Mouse (Mus musculus) urinary bladder, postnatal 4 days (tissue): ENCODE measurements around the gene Nfatc2.

Source experiments
- DNase-seq, 2 experiments: peaks; one replicate each; pipeline ENCODE4 v3.0.0; 2021 to 2022; ENCODE audit warnings: low spot score in 2 of 2

The Nfatc2 gene

GRCm38 (mm10) chr2:168579109-168579508 is 22.3 kb downstream of the Nfatc2 start:
- DNase-seq, result no peak

GRCm38 (mm10) chr2:168578132-168578531 is 23.3 kb downstream of the Nfatc2 start:
- DNase-seq, result no peak

GRCm38 (mm10) chr2:168577381-168577780 is 24.1 kb downstream of the Nfatc2 start:
- no peak for DNase-seq

- no peak for DNase-seq
These were observed 25.6 kb downstream of the Nfatc2 start for GRCm38 (mm10) chr2:168575834-168576233.

GRCm38 (mm10) chr2:168574934-168575333 is 26.5 kb downstream of the Nfatc2 start:
- no peak for DNase-seq

GRCm38 (mm10) chr2:168573866-168574265 is 27.6 kb downstream of the Nfatc2 start:
- DNase-seq, result no peak

- DNase-seq, result no peak
These were observed 30.2 kb downstream of the Nfatc2 start for GRCm38 (mm10) chr2:168571241-168571640.

GRCm38 (mm10) chr2:168565538-168566253 is 35.8 kb downstream of the Nfatc2 start:
- no peak for DNase-seq

GRCm38 (mm10) chr2:168563184-168563583 is 38.3 kb downstream of the Nfatc2 start:
- no peak for DNase-seq

- DNase-seq, result no peak
These were observed 44.4 kb downstream of the Nfatc2 start for GRCm38 (mm10) chr2:168557035-168557434.

- no peak for DNase-seq
These were observed 45.4 kb downstream of the Nfatc2 start for GRCm38 (mm10) chr2:168555897-168556670.

- DNase-seq, result no peak
These were observed 47.9 kb downstream of the Nfatc2 start for GRCm38 (mm10) chr2:168553541-168553961.

- DNase-seq, result no peak
These were observed 49.1 kb downstream of the Nfatc2 start for GRCm38 (mm10) chr2:168552405-168552804.

- no peak for DNase-seq
These were observed 50.2 kb downstream of the Nfatc2 start for GRCm38 (mm10) chr2:168551218-168551617.

- no peak for DNase-seq
These were observed 52.1 kb downstream of the Nfatc2 start for GRCm38 (mm10) chr2:168549326-168549725.

GRCm38 (mm10) chr2:168548008-168548407 is 53.4 kb downstream of the Nfatc2 start:
- DNase-seq, result no peak

- DNase-seq, result no peak
These were observed 55.4 kb downstream of the Nfatc2 start for GRCm38 (mm10) chr2:168545901-168546557.

GRCm38 (mm10) chr2:168544102-168544501 is 57.4 kb downstream of the Nfatc2 start:
- DNase-seq, result peak; percentile 50 to 84

GRCm38 (mm10) chr2:168543026-168543425 is 58.4 kb downstream of the Nfatc2 start:
- no peak for DNase-seq

- no peak for DNase-seq
These were observed 60.2 kb downstream of the Nfatc2 start for GRCm38 (mm10) chr2:168541223-168541622.

GRCm38 (mm10) chr2:168539594-168540222 is 61.7 kb downstream of the Nfatc2 start:
- no peak for DNase-seq

- no peak for DNase-seq
These were observed 62.4 kb downstream of the Nfatc2 start for GRCm38 (mm10) chr2:168539026-168539425.
